Mouse (Mus musculus): ENCODE measurements at regions not wholly inside any gene's neighbourhood (a gene's known extent, or its start where the extent isn't known, plus 50 kb on each side); places are given as distances from the start of the nearest gene placed in this dataset.

- Histone ChIP-seq H3K4me1 (replicated peaks; ENCODE audit: control insufficient read depth, insufficient read depth, low read length) (no peaks in the 10 kb centered on the region), H3K4me3 (ENCODE audit: control insufficient read depth, insufficient read depth, low read length) (no peak overlapping the region), H3K36me3 (ENCODE audit: control insufficient read depth, insufficient read depth, low read length) (no peaks in the 10 kb centered on the region), H3K27ac (ENCODE audit: control insufficient read depth, insufficient read depth, low read length) (no peak overlapping the region), H3K27me3 (ENCODE audit: control insufficient read depth, insufficient read depth, low read length) (no peaks in the 10 kb centered on the region)
- DNase-seq = no peak
- TF ChIP-seq POLR2A (IDR thresholded peaks at IDR 0.05; ENCODE audit: control insufficient read depth, extremely low read depth, insufficient read depth, low read length, poor library complexity) = no peak
- 86% methylated on average over 4 of the region's 4 CpGs for WGBS
Measured at GRCm38 (mm10) chr4:12642525-12642928, 470.7 kb upstream of the Fam92a start.

- H3K4me3 ChIP-seq (ENCODE audit: control insufficient read depth, insufficient read depth, low read length) = no peak overlapping the region
- DNase-seq = no peak
- H3K27me3 ChIP-seq (ENCODE audit: control insufficient read depth, insufficient read depth, low read length) = no peaks in the 10 kb centered on the region
- 94% methylated on average over 2 of the region's 2 CpGs for WGBS
- H3K27ac ChIP-seq (ENCODE audit: control insufficient read depth, insufficient read depth, low read length) = no peak overlapping the region
- TF ChIP-seq POLR2A (IDR thresholded peaks at IDR 0.05; ENCODE audit: control insufficient read depth, extremely low read depth, insufficient read depth, low read length, poor library complexity) = no peak
- TF ChIP-seq CTCF (IDR thresholded peaks at IDR 0.05; ENCODE audit: borderline replicate concordance, control insufficient read depth, extremely low read depth, insufficient read depth, low read length, poor library complexity) = no peak
- H3K4me1 ChIP-seq (replicated peaks; ENCODE audit: control insufficient read depth, insufficient read depth, low read length) = no peaks in the 10 kb centered on the region
- no peaks in the 10 kb centered on the region for H3K36me3 ChIP-seq (ENCODE audit: control insufficient read depth, insufficient read depth, low read length)
Measured at GRCm38 (mm10) chr4:12629375-12629821, 457.6 kb upstream of the Fam92a start.

GRCm38 (mm10) chr4:12628702-12629374 lies 457.0 kb upstream of the Fam92a start:
- Histone ChIP-seq H3K4me1 (replicated peaks; ENCODE audit: control insufficient read depth, insufficient read depth, low read length) (no peaks in the 10 kb centered on the region), H3K27ac (ENCODE audit: control insufficient read depth, insufficient read depth, low read length) (no peak overlapping the region), H3K27me3 (ENCODE audit: control insufficient read depth, insufficient read depth, low read length) (no peaks in the 10 kb centered on the region), H3K36me3 (ENCODE audit: control insufficient read depth, insufficient read depth, low read length) (no peaks in the 10 kb centered on the region), H3K4me3 (ENCODE audit: control insufficient read depth, insufficient read depth, low read length) (no peak overlapping the region)
- DNase-seq = no peak
- no peak for TF ChIP-seq POLR2A (IDR thresholded peaks at IDR 0.05; ENCODE audit: control insufficient read depth, extremely low read depth, insufficient read depth, low read length, poor library complexity)
- no peak for TF ChIP-seq CTCF (IDR thresholded peaks at IDR 0.05; ENCODE audit: borderline replicate concordance, control insufficient read depth, extremely low read depth, insufficient read depth, low read length, poor library complexity)
- 92% methylated on average over 5 of the region's 5 CpGs for WGBS

GRCm38 (mm10) chr4:12627158-12627871 lies 455.5 kb upstream of the Fam92a start:
- no peaks in the 10 kb centered on the region for H3K27me3 ChIP-seq (ENCODE audit: control insufficient read depth, insufficient read depth, low read length)
- TF ChIP-seq POLR2A (IDR thresholded peaks at IDR 0.05; ENCODE audit: control insufficient read depth, extremely low read depth, insufficient read depth, low read length, poor library complexity) (no peak), CTCF (IDR thresholded peaks at IDR 0.05; ENCODE audit: borderline replicate concordance, control insufficient read depth, extremely low read depth, insufficient read depth, low read length, poor library complexity) (no peak)
- no peak for DNase-seq
- no peak overlapping the region for H3K27ac ChIP-seq (ENCODE audit: control insufficient read depth, insufficient read depth, low read length)
- H3K4me3 ChIP-seq (ENCODE audit: control insufficient read depth, insufficient read depth, low read length) = no peak overlapping the region
- no peaks in the 10 kb centered on the region for H3K4me1 ChIP-seq (replicated peaks; ENCODE audit: control insufficient read depth, insufficient read depth, low read length)
- no peaks in the 10 kb centered on the region for H3K36me3 ChIP-seq (ENCODE audit: control insufficient read depth, insufficient read depth, low read length)
- WGBS = 72% methylated on average over 5 of the region's 5 CpGs

- no peak for TF ChIP-seq CTCF (IDR thresholded peaks at IDR 0.05; ENCODE audit: borderline replicate concordance, control insufficient read depth, extremely low read depth, insufficient read depth, low read length, poor library complexity)
- TF ChIP-seq POLR2A (IDR thresholded peaks at IDR 0.05; ENCODE audit: control insufficient read depth, extremely low read depth, insufficient read depth, low read length, poor library complexity) = no peak
- H3K36me3 ChIP-seq (ENCODE audit: control insufficient read depth, insufficient read depth, low read length) = no peaks in the 10 kb centered on the region
- H3K4me3 ChIP-seq (ENCODE audit: control insufficient read depth, insufficient read depth, low read length) = no peak overlapping the region
- WGBS = 90% methylated on average over 4 of the region's 4 CpGs
- no peak overlapping the region for H3K27ac ChIP-seq (ENCODE audit: control insufficient read depth, insufficient read depth, low read length)
- no peaks in the 10 kb centered on the region for H3K27me3 ChIP-seq (ENCODE audit: control insufficient read depth, insufficient read depth, low read length)
- DNase-seq = no peak
- no peaks in the 10 kb centered on the region for H3K4me1 ChIP-seq (replicated peaks; ENCODE audit: control insufficient read depth, insufficient read depth, low read length)
Measured at GRCm38 (mm10) chr4:12620756-12621270, 449.0 kb upstream of the Fam92a start.

- Histone ChIP-seq H3K27me3 (ENCODE audit: control insufficient read depth, insufficient read depth, low read length) (no peaks in the 10 kb centered on the region), H3K4me1 (replicated peaks; ENCODE audit: control insufficient read depth, insufficient read depth, low read length) (no peaks in the 10 kb centered on the region), H3K4me3 (ENCODE audit: control insufficient read depth, insufficient read depth, low read length) (no peak overlapping the region), H3K27ac (ENCODE audit: control insufficient read depth, insufficient read depth, low read length) (no peak overlapping the region), H3K36me3 (ENCODE audit: control insufficient read depth, insufficient read depth, low read length) (no peaks in the 10 kb centered on the region)
- 91% methylated on average over 4 of the region's 4 CpGs for WGBS
- DNase-seq = no peak
- no peak for TF ChIP-seq POLR2A (IDR thresholded peaks at IDR 0.05; ENCODE audit: control insufficient read depth, extremely low read depth, insufficient read depth, low read length, poor library complexity)
- TF ChIP-seq CTCF (IDR thresholded peaks at IDR 0.05; ENCODE audit: borderline replicate concordance, control insufficient read depth, extremely low read depth, insufficient read depth, low read length, poor library complexity) = no peak
Measured at GRCm38 (mm10) chr4:12620059-12620755, 448.4 kb upstream of the Fam92a start.
